Mouse (Mus musculus) left cerebral cortex, adult 9 months (tissue): ENCODE measurements around the gene Casp1.

Experiments used
- DNase-seq, 2 experiments: peaks; one replicate each; pipeline ENCODE4 v3.0.0; 2022; ENCODE audit warnings: low spot score in 2 of 2

Casp1 gene

GRCm38 (mm10) chr9:5298329-5299131, at the start of gene Casp1:
TSS of gene Casp1 (plus strand) at chr9:5298517.
- peak in 1 of 2 experiments; percentile 2 for DNase-seq

- DNase-seq = no peak
Observed at GRCm38 (mm10) chr9:5263951-5264475, 34.3 kb upstream of the Casp1 start.

GRCm38 (mm10) chr9:5270274-5270673, 28.0 kb upstream of the Casp1 start:
- no peak for DNase-seq

- no peak for DNase-seq
Observed at GRCm38 (mm10) chr9:5270884-5271283, 27.4 kb upstream of the Casp1 start.

GRCm38 (mm10) chr9:5271334-5271845, 26.9 kb upstream of the Casp1 start:
- DNase-seq = no peak

- no peak for DNase-seq
Observed at GRCm38 (mm10) chr9:5286071-5286470, 12.2 kb upstream of the Casp1 start.

- no peak for DNase-seq
Observed at GRCm38 (mm10) chr9:5286597-5286996, 11.7 kb upstream of the Casp1 start.

GRCm38 (mm10) chr9:5296354-5297237, 1.7 kb upstream of the Casp1 start:
- no peak for DNase-seq

- no peak for DNase-seq
Observed at GRCm38 (mm10) chr9:5299132-5299381, 740 bp downstream of the Casp1 start.

- DNase-seq = no peak
Observed at GRCm38 (mm10) chr9:5308561-5308960, 10.2 kb downstream of the Casp1 start, which contains the start of gene Casp4. TSS of gene Casp4 (plus strand) at chr9:5308828.

- DNase-seq = no peak
Observed at GRCm38 (mm10) chr9:5310112-5310511, 11.8 kb downstream of the Casp1 start.

GRCm38 (mm10) chr9:5311435-5311834, 13.1 kb downstream of the Casp1 start:
- DNase-seq = no peak

- no peak for DNase-seq
Observed at GRCm38 (mm10) chr9:5328204-5328603, 29.9 kb downstream of the Casp1 start.

- no peak for DNase-seq
Observed at GRCm38 (mm10) chr9:5332441-5332840, 34.1 kb downstream of the Casp1 start.

GRCm38 (mm10) chr9:5333422-5333821, 35.1 kb downstream of the Casp1 start:
- no peak for DNase-seq

GRCm38 (mm10) chr9:5343092-5343491, 44.8 kb downstream of the Casp1 start:
- no peak for DNase-seq

- DNase-seq = no peak
Observed at GRCm38 (mm10) chr9:5344090-5344489, 45.8 kb downstream of the Casp1 start.

- DNase-seq = no peak
Observed at GRCm38 (mm10) chr9:5345291-5345898, 47.1 kb downstream of the Casp1 start, which contains the start of gene Casp12. TSS of gene Casp12 (plus strand) at chr9:5345430.

GRCm38 (mm10) chr9:5347381-5347780, 49.1 kb downstream of the Casp1 start:
- DNase-seq = no peak

GRCm38 (mm10) chr9:5353673-5354072, 55.4 kb downstream of the Casp1 start:
- DNase-seq = no peak

- no peak for DNase-seq
Observed at GRCm38 (mm10) chr9:5356801-5357200, 58.5 kb downstream of the Casp1 start.
